Mouse (Mus musculus) heart, postnatal 14 days (tissue): Measurements from ENCODE around the gene Tti1. TPM values are rescaled to one million over a fixed set of nuclear protein-coding genes. Genes with fewer than 3 reads are reported as not detected.

Experiments used
- DNase-seq, 2 experiments: peaks; one replicate each; pipeline ENCODE4 v3.0.0; 2021 to 2022
- intact Hi-C: fragments of 180-260 bp; cut with DNase I; formaldehyde crosslinking; loops from one replicate; pipeline ENCODE4 v1.15.1; 2025
- total RNA-seq, 2 experiments: library from RNA; stranded (reverse); gene quantifications; 2 replicates each; pipeline ENCODE4 v1.2.3; 2021

Gene Tti1
- total RNA-seq, 2 experiments from 2014 or later = 22.0 to 22.5 TPM

DNA sequence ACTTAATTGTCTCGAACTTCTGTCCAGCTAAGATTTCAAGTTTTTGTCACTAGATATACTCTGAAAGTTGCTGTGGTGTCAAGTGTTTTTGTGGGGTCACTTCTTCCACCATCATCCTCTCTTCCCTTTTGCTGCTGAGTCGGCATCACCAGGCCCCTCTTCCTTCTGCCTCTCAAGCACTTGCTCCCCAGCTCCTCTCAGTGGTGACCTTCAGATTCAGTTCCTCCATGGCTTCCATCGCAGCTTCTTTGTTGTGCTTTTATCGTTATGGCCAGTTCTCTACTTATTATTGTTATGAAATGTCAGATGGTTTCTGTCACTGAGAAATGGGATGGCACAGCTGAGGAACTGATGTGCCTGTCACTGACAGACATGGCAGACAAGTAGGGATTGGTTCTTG lies 18.0 kb upstream of the Tti1 start:
- DNase-seq = no peak
- intact Hi-C loops = loop anchor here (5.0 kb wide), 1 partner anchor 101 kb away; the partner anchor contains the start of gene Tgm2

DNA sequence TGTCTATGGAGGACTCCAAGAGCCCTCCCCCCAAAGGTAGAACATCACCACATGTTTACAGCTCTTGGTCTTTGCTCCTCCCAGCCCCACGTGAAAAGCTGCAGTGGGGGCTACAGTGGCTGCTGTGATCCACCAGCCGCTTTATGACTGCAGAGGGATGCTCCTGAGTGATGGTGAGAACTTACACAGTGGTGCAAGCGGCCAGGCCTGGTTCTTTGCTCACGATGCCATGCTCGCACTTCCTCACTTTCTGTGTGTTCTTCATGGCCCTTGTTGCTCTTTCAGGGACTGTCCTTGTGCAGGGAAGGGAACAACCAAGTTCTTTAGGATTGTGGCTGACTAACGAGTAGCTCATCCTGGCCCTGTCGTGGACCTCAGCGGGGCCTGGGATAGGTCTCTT lies 15.3 kb upstream of the Tti1 start:
- no peak for DNase-seq
- intact Hi-C loops = no loop called here

DNA sequence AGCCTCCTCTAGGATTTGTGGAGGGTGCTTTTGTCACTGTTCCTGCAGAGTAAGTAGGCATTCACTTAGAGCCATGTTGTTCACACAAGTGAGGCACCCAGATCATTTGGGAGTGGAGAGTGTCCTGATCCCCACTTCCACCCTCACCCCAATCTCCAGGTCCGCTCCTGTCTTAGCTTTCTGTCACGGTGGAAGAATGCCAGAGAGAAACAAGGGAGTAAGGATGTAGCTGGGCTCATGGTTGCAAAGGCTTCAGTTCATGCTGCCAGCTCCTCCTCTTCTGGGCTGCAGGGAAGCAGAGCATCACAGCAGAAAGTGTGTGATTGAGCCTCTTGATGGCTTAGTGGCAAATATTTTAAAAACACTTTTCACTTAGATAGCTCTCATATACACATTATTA lies 12.2 kb upstream of the Tti1 start:
- intact Hi-C loops = no loop called here
- no peak for DNase-seq

DNA sequence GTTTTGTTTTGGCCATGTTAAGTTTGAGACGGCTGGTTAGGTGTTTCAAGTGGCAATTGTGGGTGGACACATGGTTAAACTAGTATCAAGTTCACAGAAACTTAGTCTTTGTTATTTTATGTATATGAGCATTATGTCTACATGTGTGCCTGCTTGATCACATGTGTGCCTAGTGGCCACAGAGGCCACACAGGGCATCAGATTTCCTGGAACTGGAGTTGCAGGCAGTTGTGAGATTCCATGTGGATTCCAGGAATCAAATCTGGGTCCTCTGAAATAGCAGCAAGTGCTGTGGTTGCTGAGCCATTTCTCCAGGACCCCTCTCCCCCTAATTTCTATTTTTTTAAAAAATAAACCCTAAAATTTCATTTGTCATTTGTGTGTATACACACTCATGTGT lies 11.4 kb upstream of the Tti1 start:
- no peak for DNase-seq
- intact Hi-C loops = no loop called here

DNA sequence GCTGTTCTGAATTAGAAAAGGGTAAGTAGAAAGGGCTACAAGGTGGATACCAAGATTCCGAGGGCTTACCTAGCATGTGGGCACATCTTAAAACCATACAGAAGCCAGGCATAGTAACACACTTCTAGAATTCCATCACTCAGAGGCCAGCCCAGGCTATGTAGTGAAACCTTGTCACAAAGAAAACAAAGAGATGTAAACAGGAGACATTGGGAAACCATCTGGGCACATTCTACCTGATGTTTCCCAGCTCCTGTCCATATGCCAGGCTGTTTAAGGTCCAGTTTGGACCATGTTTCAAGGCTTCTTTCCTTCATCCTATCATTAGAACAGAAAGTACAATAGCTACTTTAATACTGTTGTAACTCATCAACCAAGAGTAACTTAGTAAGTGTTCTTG lies 9.3 kb upstream of the Tti1 start:
- intact Hi-C loops = no loop called here
- no peak for DNase-seq

DNA sequence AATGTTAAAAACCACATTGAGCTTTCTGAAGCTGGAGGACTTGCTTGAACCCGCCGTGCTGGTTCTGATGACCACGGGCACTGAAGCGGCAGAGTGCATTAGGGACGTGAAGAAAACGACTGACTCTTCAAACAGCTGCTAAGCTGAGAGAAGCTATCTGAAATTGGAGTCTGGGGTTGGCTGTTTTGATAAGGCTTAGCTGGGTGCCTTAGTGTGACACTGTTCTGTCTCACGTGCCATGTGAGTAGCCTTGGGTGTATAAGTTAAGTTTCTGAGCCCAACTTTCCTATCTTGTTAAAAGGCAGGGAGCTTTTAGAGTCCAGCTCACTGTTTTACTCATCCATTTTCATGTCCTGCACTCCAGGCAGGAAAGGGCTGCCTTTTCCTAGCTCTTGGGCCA lies 8.7 kb upstream of the Tti1 start:
- DNase-seq = no peak
- intact Hi-C loops = no loop called here

DNA sequence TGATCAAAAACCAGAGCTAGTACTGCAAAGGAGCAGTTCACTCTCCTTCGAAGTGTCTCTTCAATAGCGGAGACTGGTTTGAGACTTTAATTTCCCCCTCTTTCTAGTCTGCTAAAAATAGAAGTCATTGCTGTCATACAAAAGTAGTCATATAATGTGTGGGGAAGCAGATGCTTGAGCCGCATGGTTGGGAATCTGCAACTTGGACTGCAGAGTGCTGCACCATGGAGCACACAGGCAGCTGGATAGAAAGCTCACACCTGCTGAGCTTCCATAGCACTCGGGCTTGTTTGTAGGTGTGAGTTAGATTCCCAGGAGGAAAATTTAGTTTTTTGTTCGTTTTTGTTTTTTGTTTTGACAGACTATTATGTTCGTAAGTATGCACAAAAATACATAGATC lies 8.2 kb upstream of the Tti1 start:
- intact Hi-C loops = no loop called here
- DNase-seq = no peak

DNA sequence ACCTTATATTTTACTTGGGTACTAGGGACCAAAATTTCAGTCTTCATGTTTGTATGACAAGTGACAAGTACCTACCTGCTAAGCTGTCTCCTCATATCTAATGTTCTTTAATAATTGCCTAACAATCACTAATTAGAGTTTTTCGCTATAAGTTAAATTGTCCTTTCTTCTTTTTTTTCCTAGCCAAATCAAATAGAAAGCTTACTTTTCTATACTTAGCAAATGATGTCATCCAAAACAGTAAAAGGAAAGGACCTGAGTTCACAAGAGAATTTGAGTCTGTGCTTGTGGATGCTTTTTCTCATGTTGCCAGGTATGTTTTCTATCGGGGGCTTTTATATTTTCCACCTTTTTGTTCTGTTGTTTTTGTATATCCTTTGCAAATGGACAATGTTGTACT lies 7.6 kb upstream of the Tti1 start:
- DNase-seq = no peak
- intact Hi-C loops = no loop called here

DNA sequence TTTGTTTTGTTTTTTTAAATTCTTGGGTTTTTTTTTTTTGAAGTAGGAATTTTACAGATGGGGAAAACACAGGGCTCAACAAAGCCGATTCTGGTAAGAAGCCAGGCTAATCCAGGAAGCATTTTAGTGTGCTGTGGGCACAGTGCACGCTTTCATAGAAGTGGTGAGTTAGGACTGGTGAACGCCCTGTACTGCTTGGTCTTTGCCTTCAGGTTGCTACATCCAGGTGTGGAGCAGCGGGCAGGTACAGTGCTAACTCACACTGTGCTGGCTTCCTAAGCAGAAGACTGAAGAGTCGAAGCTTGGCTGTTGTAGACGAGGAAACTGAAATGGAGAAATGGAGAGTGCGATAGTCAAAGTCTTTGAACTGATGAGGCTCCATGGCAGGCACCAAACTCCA lies 1.8 kb upstream of the Tti1 start:
- DNase-seq = no peak
- intact Hi-C loops = no loop called here

DNA sequence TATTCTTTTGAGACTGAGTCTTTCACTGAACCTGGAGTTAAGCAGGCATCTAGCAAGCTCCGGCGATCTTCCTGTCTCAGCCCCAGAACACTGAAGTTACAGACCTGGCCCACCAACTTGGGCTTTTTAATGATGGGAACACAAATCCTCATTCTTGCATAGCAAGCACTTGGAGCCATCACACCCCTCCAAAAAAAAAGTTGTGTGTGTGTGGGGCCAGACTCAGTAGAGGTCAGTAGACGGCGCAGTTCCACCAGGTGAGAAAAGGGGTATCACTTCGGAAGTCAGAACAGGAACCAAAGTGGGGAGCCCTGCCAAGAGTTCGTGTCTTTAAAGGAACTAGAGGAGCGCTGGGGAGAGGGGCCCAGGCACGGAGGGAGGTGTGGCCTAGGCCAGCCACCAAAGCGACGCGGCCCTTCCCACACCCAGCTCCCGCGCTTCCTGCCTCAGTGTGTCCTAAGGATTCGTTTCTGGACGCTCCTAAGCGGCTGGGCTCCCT lies 329 bp downstream of the Tti1 start:
- intact Hi-C loops = no loop called here
- DNase-seq = no peak

DNA sequence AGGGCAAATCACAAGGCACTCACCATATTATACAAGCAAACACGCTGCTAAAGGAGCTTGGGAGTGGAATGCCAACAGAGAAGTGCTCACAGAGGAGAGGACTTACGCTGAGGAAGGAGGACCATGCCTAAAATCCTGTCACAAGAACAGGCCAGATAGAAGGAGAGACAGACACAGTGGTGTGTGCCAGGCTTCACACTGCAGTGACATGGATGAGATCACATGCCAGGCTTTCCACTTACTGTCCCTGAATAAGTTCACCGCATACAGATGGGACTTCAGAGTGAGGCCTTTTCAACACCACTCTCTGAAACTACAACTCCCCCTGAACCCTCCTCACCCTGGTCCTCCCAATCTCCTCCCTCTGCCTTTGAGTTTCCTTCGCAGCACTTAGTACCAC lies 10.9 kb downstream of the Tti1 start:
- DNase-seq = no peak

DNA sequence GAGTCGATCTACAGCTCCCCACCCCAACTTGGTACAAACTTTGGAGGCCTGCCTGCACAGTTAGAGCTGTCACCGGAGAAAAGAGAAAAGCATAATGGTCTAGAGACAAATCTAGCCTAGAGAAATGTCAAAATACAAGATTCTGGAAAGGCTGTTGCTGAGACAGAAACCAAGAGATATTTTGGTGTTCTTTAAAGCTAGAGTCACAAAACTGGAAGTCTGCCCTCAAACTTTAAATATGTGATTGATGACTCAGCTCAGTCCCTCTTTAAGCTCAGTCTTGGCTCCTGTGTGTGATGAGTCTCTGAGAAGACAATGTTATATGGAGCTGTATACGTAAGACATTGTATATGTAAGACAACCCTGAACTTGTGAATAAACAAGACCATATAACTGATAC lies 15.6 kb downstream of the Tti1 start:
- no peak for DNase-seq
- intact Hi-C loops = no loop called here

More for the DNA sequence above, 10.9 kb downstream of the Tti1 start:
- intact Hi-C loops = no loop called here

DNA sequence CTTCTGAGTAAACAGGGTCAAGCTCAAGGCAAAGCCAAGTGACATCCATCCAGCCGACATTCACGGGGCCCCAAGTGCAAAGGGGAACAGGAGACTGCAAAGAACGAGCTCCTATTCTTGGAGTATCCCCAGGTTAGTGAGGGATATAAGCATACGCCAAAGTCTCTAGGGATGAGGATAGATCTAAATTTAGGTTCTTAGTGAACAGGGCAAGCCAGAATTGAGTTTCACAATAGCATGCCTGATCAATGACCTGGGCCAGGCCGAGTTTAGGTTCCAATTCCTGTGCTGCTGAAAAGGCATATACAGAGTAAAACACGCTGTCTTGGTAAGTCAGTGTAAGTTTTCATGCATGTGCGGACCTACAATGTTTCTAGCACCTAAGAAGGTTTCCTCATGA lies 18.9 kb downstream of the Tti1 start:
- DNase-seq = no peak
- intact Hi-C loops = no loop called here

DNA sequence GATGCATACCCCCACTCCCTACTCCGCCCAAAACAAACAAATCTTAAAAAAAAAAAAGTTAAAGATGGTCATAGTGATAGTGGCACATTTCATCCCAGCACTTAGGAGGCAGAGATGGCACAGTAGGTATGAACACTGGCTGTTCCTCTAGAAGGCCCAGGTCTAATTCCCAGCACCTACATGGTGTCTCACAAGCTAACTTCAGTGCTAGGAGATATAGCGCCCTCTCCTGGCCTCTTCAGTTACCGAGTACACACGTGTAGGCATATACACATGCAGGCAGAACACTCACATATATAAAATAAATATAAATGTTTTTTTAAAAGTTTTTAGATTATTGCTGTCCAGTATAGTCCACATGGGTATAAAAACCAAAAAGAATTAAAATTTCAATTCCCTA lies 22.6 kb downstream of the Tti1 start:
- DNase-seq = no peak
- intact Hi-C loops = no loop called here

DNA sequence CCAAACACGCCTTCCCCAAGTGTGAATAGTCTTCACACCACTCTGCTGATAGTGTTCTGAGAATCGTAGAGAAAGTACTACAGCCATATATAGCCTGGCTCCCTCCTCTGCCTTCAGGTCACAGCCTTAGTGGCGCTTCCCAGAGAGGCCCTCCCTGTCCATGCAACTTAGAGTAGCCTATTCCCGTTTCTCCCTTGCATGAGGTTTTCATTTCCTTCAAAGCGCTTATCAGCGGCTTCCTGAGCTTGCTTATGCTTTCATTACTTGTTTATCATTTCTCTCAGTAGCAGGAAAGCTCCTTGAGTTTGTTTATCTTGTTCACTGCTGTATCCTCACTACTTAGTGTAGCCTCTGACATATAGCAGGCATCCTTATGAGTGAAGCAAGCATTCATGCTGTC lies 23.6 kb downstream of the Tti1 start:
- DNase-seq = no peak
- intact Hi-C loops = no loop called here

DNA sequence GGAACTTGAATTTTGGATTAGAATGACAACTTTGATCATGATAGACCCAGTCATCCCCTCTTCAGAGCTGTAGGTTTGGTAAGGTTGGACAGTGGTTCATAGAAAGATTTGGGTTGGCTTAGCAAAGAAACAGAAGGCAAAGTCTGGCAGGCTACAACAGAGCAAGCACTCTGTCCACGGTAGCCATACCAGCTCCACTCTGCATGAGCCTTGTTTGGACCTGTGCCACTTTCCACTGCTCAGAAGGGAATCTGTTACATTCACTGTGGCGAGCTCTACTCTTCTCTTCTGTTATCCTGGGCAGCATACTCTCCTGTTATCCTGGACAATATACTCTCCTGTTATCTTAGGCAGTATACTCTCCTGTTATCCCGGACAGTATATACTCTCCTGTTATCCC lies 29.4 kb downstream of the Tti1 start:
- intact Hi-C loops = no loop called here
- no peak for DNase-seq

DNA sequence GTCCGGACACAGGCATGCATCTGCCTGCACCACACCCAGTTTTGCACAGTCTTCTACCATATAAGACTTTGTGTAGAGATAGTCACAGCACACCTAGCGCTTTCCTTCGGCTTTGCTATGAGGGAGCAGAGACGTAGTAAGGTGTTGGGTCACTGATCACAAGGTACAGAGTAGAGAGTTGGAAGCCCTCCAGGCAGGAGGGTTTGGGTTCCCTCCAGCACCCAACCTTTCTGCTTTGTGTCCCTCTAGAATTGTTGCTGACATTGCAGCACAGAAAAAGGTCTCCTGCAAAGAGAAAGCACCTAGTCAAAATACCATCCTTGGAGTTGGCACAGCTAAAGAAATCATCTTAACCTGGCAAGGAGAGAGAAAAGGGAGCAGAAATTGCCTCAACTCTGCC lies 35.7 kb downstream of the Tti1 start:
- intact Hi-C loops = no loop called here
- no peak for DNase-seq

DNA sequence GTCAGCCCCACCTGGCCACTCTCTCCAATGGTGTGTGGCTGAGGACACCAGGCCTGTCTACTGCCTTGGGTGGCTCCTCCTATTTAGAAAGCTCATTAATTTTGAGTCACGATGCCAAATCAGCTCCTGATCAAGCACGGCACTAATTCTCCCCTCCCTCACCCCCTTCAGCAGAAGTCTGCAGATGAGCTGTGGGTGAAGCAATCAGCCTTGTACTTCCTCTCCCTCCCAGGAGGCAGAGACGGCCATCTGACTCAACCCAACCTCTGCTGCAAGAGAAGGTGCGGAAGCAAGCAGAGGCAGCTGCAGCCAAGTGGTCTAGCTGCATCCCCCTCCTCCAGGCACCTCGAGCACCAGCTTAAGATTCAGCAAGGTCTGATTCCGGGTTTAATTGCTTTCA lies 37.2 kb downstream of the Tti1 start:
- intact Hi-C loops = no loop called here
- DNase-seq = no peak

DNA sequence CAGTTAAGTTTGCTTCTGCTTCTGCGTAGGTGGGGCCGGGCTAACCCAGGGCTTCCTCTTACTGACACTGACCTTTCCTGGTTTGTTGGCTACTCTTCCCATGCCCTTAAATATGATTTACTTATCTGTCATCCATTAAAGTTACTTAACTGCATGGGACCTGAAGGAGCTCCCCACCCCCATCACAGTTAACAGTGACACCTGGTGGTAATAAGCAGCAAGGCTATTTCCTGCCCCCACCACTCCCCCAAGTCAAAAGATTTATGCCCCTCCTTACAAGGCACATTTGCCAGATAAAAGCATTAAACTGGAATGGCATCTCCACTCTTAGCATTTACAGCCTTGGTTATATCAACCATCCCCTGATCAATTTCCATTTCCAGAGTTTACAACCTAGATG lies 38.3 kb downstream of the Tti1 start:
- peak in 1 of 2 experiments; percentile 14 for DNase-seq
- intact Hi-C loops = loop anchor here (2.0 kb wide), 1 partner anchor 353 kb away; no protein-coding TSS in a partner anchor

DNA sequence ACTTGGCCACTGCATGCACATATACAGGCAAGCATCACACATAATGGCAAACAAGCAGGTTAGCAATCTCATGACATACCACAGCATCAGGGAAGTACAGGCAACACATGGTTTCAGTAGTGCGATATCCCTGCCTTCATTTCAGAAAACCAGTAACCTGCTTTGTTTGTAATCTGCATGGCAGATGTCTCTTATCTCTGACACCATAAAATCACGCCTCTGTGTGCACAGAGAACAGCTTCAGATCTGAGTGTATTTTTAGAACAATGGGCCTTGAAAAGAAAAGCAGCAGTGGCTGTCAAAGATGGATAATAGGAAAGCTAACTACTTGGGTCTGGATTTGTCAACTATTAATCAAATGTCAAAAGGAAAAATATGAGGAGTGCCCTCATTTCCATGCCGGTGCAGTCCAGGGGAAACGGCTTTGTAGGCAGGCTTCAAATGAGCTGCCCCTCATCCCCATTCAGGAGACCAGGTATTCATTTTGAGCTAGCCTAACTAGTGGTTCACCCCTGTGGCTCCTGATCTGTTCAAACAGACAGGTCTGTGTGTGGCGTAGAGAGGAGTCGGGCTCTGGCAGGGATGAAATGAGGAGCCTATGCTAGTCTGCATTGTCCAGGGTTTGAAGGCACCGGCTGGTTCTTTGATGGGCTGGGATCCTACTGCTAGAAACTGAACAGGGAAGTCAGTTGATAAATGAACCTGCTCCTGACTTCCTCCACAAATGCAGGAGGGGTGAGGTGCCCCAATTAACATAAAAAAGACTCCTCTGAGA lies 39.6 kb downstream of the Tti1 start:
- intact Hi-C loops = loop anchor here (2.0 kb wide), 1 partner anchor 352 kb away; no protein-coding TSS in a partner anchor
- DNase-seq = no peak

DNA sequence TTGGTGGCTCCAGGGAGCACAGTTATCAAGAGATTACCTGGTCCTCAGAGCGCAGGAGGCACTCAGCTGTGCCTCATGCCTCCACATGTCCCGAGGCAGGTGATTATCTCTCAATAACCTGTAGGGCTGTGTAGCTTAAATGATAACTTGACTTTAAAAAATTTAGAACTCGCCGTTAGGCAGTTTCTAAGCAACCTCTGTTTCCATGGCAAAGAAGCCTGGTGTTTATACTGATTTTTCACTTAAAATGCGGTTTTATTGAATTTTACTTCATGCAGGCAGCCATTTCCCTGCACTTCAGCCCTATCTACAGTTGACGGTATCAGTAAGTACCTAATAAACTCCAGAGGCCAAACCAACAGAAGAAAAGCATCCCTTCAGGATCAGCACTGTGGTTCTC lies 42.0 kb downstream of the Tti1 start:
- intact Hi-C loops = no loop called here
- no peak for DNase-seq

DNA sequence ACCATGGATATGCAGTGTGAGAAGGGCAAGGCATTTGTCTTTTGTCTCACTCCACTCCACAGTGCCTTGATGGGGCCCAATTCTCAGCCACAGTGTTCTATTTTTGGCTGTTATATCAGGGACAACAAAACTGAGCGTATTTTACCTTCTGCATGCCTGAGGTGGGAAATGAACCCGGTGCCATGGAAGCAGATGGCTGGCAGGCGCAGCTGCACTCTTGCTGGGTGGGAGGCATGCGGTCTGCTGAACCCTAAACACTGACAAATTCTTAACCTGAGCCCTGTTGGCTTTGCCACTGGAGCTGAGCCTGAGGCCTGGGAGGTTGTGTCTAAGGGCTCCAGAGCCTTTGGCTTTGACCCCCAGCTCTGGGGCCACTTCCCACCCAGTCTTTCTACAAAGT lies 42.6 kb downstream of the Tti1 start:
- intact Hi-C loops = no loop called here
- DNase-seq = no peak

DNA sequence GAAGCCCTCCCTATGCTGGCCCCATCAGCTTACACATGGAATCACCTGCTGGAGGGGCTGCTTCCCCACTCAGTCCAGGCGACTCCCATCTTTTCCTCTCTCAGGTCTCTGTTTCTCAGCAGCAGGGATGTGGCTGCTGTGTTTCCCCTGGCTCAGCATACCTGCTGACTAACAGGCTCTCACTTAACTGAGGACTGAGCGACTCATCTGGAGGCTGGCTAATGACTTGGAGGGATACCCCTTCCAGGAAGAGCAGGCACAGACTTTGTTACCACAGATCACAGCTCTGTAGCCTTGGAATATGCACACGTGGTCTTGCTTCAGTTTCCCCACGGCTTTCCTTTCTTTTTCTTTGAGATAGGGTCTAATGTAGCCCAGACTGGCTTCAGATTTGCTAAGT lies 45.0 kb downstream of the Tti1 start:
- intact Hi-C loops = no loop called here
- DNase-seq = no peak
